Mouse (Mus musculus) induced T-regulatory cell, adult 2 months (primary cell): ENCODE results near the gene Zfp691.

Source experiments
- DNase-seq: peaks from one replicate; pipeline ENCODE4 v3.0.0-alpha.2; 2012; ENCODE audit warnings: low read depth

Gene Zfp691

DNA sequence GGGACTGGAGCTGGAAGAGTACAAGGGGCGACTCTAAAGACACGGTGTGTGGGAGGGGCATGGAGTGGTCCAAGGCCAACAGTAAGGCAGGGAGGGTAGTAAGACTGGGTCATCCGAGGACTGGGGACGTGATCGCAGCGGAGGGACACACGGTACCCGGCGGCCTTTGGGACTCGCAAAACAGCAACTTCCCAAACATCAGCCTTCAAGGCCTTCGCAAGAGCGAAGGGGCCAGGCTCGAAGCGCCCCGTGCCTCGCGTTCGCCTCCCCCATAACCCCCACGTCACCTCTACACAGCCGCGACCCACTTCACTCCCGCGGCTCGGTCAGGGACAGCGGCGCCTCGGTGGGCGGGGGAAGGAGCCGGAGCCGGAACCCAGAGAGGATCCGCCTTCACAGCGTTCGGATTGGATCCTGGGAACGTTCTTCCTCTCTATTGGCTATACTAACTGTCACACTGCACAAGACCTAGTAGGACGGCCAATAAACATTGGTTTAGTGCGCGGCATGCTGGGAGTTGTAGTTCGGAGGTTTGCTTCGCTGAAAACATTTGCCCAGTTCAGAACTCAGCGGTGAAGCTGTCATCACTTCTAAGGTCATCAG is at the start of gene Zfp691:
Zfp691 (minus strand) TSS at position 345 of the 603 bp plus-strand sequence.
- peak; percentile 97 for DNase-seq

DNA sequence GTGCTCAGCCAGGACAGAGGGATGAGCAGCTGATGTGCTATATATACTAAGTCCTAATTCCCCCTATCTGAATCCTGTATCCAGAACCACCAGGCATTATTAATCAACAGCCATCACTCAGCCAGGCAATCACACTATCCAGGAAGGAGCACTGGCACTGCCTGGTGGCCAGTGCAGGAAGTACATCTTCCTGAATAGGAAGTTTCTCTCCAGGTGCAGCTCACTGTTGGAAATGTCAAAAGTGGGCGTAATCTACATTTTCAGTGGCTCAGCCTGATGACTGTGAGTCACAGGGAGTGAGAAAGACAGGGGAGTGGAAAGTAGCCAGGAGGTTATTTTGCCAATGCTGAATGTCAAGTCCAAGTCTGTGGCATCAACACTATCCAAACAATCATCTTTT is 49.7 kb upstream of the Zfp691 start:
- DNase-seq = peak; percentile 59

DNA sequence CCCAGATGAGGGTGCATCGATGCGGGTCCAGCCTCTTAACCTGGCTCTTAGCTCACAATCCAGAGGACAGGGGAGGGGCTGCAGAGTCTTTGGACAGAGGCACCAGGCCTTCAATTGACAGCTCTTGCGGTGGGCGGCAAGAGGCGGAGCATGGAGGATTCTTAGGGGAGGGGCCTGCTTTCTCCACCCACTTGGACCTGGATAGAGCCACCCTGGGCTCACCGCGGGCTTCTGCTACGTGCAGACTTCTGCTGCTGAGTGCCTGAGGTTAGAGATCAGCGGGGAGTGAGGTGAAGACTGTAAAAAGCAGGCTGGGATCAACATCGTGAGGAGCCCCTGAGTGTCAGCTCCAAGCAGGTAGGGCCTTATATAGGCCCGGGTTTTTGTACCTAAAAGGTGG is 44.2 kb upstream of the Zfp691 start, which contains the start of gene Tmem269:
Tmem269 (minus strand) TSS at position 49 of the 400 bp plus-strand sequence.
- DNase-seq = no peak

DNA sequence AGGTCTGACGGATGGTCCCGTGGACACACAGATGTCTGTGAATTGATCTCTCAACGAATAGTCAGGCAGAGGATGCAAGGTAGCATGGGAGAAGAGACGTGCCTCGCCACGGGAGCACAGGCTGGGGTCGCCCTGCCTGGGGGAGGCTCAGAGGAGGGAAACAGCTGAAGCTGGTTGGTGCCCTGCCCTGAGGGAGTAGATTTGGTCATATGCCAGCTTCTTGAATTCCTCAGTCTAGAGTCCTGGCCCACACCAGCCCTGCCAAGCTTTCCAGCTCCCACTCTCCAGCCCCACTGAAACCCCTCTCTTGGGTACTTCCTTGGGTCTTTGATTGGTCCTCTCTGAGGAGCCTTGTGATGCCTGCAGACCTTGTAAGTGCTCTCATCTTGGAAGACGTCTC is 42.7 kb upstream of the Zfp691 start:
- no peak for DNase-seq

DNA sequence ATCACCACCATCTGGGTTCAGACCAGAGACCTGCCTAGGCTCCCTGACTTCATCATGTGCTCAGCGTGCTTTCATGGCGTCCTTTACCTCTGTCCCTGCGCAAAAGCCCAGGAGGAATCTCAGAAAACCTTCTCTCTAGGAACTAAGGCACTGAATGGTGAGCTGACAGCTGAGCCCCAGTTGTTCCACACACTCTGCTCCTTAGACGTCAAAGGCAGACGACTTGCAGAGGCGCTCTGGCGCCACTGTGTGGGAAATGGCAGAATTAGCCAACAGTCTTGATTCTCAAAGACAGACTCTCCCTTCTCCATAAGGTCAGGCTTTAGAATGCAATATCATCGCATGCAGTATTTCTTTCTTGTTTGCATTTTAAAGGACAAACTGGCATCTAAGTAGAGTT is 30.7 kb upstream of the Zfp691 start:
- DNase-seq = peak; percentile 60

DNA sequence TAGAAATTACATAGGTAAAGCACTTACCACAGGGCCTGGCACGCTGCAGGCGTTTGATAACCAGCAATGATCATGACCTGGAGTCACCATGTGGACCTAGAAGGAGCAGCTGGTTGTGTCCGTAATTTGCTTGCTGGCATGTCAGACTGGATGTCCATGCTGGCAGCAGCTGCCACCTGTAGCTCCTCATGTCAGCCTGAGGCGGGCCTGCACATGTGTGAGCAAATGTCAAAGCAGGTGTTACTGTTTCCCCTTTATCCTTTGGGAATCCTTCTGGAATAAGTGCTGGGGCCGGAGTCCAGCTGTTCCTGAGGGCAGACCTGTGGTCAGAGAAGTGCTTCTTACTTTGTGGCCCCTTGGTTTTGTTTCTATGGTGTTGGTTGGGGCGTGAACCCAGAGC is 24.1 kb upstream of the Zfp691 start:
- DNase-seq = no peak

DNA sequence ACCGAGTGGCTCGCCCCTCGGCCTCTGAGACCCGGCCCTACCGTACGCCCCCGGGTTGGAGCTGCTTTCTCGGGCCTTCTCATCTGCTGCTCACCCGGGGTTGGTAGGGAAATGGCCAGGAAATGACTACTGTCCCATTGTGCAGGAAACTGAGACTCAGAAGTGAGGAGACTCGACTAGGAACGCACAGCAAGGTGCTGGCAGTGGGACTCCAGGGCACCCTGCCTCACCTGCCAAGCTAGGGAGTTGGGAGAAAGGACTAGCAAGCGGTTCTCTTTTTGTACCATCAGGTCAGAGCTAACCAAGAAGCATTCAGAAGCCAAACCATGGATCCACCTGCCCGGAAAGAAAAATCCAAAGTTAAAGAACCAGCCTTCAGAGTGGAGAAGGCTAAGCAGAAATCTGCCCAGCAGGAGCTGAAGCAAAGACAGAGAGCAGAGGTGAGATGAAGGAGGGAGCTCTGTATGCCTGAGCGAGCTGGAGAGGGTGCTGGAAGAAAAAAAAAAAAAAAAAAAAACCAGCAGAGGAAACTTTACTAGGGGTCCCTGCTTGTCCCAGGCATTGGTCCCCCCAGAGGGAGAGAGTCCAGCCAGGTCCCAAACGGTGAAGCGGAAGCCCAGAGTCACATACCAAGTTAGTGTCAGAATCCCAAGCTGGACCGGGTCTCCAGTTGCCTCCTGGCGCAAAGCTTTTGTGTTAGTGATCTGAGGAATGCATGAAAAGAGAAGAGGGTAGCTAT is 21.8 kb upstream of the Zfp691 start:
- no peak for DNase-seq

DNA sequence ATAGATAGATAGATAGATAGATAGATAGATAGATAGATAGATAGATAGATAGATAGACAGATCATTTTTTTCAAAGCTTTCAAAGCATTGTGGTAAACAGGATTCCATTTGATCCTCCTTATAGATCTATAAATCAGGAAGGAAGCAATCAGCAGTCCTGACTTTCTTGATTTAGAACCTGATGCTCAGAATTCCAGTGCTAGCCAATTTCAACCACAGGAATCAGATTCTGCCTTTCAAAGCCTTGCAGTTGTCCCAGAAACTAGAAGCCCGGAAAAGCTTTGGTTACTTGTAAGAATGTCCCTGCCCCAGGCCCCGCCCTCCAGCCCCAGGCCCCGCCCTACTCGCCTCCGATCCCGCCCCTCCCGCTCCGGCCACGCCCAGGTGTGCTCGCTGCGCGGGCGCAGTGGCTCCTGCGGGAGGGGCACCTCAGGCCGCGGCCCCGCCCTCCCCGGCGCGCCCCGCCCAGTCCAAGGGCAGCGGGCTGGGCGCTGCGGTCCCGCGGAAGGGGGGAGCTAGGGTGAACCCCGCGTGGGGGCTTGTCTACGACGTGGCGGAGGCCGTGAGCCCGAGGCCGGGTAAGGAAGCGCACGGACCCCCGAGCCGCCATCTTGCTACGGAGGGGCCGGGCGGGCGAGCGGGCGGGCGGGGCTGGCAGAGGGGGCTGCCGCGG is 21.1 kb upstream of the Zfp691 start, which contains the start of gene Svbp:
Svbp (plus strand) TSS at position 398 of the 673 bp plus-strand sequence.
- peak; percentile 95 for DNase-seq

DNA sequence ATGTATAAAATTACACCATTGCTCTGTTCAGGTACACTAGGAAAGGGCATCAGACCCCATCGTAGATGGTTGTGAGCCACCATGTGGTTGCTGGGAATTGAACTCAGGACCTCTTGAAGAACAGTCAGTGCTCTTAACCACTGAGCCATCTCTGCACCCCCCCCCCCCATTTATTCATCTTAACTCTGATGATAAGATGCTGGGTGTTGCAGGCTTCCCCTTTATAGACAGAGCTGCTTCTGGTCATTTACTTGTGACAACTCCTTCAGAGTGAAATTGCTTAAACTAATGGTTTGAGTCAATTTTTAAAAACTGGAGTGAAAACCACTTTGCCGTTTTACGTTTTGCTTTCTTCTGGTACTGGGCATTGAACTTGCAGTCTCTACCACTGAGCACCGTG is 18.8 kb upstream of the Zfp691 start:
- DNase-seq = no peak

DNA sequence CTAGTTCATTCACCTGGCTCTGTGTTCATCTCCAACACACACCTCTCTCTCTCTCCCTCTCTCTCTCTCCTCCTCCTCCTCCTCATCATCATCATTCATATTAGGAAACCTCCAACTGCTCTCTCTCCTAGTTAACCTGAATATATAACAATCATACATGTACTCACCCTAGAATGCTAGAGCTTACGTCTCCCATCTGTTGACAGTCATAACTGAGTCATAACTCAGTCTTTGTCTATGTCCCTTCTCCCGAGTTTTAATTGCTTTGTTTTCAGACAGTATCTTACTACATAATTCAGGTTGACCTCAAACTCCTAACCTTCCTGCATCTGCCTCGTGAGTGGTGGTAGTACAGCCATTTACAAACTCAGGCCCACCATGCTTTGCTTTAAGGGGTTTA is 17.3 kb upstream of the Zfp691 start:
- DNase-seq = no peak

DNA sequence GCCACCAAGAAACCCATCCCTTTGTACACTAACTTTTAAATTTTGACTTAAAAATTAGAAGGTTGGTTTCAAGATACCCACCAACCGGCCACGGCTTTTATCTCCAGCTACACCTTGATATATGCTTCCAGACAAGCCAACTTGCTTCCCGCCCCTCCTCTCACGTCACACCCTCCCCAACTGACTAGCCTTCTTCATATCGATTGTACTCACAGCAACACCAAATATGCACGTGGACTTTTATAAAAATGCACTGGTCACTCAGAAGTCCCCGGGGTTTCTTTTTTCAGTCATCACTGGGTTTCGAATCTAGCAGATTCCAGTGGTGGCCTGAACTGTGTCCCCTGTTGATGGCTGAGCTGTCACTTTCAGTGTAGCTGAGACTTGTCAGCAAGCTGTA is 16.6 kb upstream of the Zfp691 start:
- DNase-seq = no peak

DNA sequence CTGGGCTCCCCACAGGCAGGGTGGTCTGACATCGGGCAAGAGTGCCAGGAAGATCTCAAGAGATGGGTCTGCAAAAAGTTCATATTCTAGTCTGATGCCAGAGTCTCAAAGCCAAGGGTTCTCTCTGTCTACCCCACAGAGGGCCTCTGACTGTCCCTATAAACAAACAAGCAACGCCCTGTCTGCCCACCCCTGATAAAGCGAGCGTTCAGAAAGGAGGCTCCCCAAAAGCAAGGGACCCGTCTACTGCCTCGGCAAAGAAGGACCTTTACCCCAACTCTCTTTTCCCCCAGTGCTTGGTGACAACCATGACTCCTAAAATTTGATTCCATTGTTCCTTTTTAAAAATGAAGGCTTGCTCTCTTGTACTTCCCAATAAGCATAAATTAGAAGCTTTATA is 15.9 kb upstream of the Zfp691 start, which contains the start of gene Ermap:
Ermap (minus strand) TSS at position 148 of the 400 bp plus-strand sequence.
- no peak for DNase-seq

DNA sequence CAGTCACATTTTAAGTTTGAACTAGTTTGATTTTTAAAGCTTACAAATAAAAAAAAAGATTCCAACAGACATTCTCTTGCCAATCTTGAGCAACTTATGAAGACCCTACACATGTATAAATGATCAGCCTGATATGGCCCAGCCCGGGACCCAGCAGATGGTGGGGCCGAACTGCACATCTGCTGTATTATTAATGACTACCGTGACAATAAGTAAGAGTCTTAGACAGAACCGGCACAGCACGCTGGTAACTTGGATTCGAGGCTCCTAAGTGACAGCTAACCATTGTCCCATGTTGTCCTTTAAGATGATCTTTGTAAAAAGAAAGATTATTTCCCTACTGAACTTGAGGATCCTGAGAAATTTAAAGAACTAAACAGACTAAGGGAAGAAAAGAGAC is 15.4 kb upstream of the Zfp691 start:
- no peak for DNase-seq

DNA sequence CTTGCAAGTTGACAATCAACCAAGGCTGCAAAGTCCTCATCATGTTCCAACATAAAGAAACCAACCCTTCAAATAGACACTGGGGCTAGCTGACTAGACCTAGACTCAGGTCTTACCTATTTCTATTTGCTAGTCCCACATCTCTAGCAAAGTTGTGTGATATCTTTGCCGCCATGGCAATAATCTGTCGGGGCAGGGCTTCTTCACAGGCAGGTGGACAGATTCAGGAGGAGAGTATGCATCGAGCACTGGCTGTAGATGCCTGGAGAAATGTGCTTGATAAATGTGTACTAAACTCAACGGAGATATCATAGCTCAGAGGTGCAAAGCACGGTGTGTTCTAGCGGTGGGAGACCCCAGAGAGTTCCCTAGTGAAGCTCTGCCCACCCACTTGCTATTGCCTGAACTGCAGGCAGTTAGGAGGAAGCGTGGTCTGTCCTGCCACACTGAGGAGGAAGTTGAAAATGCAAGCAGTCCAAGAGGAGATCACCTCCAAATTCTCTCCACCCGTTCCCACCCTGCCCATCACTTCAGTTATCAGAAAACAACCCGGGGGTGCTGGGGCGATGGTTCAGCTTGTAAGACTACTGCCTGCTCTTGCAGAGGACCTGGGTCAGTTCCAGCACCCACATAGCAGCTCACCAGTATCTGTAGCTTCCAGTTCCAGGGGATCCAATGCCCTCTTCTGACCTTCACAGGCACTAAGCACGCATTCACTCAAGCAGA is 14.2 kb upstream of the Zfp691 start:
- DNase-seq = no peak

DNA sequence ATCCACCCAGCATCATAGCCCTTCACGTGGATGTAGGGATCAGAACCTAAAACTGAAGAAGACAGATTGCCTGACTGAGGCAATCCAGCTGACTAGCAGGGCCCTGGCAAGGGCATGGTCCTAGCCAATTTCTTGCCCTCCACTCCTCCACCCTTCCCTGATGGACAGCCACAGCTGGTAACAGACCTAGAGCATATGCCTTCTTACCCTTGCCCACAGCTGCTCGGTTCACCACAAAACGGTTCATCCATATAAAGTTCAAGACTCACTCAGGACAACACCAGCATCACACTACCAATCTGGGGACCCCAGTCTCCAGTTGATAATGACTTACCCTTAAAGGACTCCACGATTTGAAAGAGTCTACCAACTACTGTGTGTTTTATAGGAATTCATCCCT is 11.8 kb upstream of the Zfp691 start:
- no peak for DNase-seq

DNA sequence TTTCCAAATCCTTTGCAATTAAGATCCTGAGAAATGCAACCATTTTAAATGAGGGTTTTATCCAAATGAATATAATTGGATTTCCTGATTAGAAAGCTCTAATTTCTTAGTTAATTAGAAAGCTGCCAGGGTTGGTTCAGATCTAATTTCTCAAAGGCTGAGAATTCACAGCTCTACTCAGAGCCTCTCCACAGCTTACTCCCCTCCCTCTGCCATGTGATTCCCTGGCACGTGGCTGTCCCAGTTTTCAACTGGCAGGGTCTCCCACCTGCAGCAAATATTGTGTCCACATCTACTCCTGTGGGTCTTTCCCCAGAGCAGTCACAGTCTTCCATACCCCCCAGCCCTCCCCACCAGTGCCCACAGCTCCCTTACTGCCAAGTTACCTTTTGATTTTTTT is 9.5 kb upstream of the Zfp691 start:
- no peak for DNase-seq

DNA sequence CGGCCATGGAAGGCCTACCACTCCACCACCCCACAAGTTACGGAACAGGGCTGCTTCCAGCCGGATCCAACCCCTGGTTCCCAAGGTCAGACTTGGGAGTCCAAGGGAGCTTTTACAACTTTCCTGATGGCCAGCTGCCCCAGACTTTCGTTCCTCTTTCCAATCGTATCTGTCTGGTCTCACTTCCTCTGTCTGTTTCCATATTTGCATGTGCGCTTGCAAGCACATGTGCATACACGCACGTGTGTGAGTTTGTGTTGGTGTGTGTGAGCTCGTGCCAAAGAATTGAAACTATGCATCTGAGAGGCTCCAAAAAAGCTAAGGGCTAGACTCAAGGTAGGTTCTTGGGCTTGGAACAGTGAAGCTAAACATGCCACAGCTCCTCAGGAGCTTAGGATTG is 7.5 kb upstream of the Zfp691 start:
- DNase-seq = no peak

DNA sequence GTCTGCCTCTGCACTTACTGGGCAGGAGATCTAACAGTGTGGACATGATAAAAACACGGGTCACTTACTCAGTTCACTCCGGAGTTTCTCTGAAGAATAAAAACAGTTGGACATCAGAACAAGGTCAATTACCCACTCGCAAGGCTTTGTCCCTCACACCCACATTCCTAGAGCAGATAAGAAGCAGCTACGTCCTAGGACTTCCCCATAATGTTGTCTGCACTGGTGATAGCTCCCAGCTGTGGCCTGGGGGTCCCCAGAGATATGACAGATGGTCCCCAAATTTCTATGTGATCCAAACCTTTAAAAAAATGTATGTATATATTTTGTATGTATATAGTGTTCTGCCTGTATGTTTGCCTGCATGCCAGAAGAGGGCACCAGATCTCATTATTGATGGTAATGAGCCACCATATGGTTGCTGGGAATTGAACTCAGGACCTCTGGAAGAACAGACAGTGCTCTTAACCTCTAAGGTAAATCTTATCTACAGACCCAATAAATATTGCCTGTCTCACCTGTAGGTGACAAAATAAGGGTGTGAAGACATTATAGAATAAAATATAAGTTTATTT is 6.2 kb upstream of the Zfp691 start:
- DNase-seq = peak; percentile 28

DNA sequence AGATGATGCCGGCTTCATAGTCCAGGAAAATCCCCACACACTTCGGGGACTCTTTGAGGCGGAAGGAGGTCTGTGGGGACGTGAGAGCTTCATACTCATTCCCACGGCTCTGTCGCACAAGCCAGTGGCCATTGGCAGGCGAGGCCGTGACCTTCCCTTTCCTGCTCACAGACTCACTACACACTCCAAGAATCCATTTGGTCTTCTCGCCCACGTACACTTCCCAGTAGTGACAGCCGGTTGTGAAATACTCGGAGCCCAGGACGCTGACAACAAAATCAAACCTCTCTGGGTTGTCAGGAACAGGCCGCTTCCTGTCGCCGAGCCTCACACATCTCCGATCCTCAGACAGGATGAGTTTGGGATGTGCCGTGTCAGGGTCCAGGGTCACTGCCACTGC is 4.3 kb upstream of the Zfp691 start:
- no peak for DNase-seq

DNA sequence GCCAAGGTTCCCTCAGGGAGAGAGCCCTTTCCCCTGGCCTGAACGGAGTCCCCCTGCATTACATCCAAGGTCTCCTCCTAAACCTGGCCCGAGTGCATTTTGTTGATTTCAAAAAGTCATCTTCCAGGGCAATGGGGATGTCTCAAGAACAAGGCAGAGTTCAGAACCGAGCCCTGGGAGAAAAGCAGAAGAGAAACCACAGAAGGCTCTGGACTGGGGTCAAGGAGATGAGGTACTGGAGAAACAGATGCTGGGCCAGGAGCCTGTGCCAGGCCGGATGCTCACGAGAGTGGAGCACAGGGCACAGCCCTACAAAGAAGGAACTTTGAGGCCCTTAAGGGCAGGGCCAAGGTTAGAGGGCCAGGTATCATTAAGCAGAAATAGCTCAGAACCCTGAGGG is 3.7 kb upstream of the Zfp691 start:
- no peak for DNase-seq

DNA sequence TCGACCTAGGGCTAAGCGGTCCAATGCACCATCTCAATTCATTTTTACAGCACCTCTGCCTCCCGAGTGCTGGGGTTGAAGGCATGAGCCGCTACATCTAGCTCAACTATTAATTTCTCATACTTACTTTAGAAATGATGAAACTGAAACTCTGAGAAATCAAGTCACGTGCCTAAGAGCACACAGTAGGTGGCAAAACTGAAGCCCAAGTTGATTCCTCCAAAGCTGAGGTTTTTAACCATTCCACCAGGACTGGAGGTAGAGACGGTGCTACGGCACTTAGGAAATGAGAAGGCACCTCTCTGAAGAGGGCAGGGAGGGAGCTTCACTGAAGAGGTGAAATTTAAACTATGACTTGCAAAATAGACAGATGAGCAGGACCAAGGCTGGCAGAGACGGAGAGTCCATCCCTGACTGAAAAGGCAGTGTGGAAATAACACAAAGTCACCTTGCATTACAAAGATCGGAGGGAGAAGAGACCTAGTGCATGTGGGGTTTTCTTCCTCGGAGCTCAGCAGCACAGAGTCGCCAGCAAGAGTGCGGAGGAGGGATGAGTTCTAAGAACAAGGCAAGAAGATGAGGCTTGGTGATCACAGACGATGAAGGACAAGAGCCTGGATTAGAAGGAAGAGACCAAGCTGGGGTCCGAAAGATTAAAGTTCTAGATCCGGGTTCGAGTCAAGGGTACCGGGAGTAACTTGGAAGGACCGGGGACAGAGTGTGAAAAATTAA is 910 bp downstream of the Zfp691 start:
- DNase-seq = peak; percentile 56
